Mouse (Mus musculus): ENCODE data around the gene Lix1l. TPM values are rescaled to one million over a fixed set of nuclear protein-coding genes. Genes with fewer than 3 reads are reported as not detected.

Lix1l gene
- polyA plus RNA-seq, 1 experiment from 2014 or later = 4.7 TPM

DNA sequence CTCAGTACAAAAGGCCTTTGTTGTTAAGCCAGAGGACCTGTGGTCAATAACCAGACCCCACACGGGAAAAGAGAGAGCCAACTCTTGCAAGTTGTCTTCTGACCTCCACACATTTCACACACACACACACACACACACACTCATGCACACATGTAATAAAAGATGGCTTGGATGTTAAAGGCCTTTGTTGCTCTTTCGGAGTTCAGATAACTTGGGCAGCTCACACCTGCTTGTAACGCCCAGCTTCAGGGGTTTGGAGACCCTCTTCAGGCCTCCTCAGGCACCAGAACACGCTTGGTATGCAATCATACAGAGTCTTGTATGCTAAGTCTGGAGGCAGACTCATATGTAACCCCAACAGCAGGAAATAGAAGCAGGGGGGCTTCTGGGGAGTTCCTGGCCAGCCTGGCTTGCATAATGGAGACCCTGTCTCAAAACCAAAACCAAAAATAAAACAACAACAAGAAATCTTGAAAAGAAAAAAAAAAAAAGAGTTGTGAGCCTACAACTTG, 21.7 kb upstream of the Lix1l start:
- no peak overlapping the region for H3K27ac ChIP-seq (ENCODE audit: low read length)
- H3K4me2 ChIP-seq (ENCODE audit: low read length) = no peak overlapping the region
- H3K9ac ChIP-seq (ENCODE audit: low read depth, low read length) = no peak overlapping the region
- H3K9me3 ChIP-seq (replicated peaks; ENCODE audit: control insufficient read depth, low read length, poor library complexity, severe bottlenecking) = no peaks in the 10 kb centered on the region
- 72% methylated on average over 4 of the region's 4 CpGs for whole genome bisulfite sequencing
- H3K4me1 ChIP-seq (ENCODE audit: control insufficient read depth, insufficient read depth, low read length) = peaks cover 7% of the 10 kb centered on the region
- ATAC-seq = no peak
- no peaks in the 10 kb centered on the region for H3K36me3 ChIP-seq (ENCODE audit: control insufficient read depth, insufficient read depth, low read length)
- 0 out of 2 replicates have a peak, but pooled peaks cover 2% of the 10 kb centered on the region for H3K27me3 ChIP-seq (ENCODE audit: control insufficient read depth, insufficient read depth, low read depth, low read length)
- H3K4me3 ChIP-seq (ENCODE audit: low read depth, low read length) = no peak overlapping the region

DNA sequence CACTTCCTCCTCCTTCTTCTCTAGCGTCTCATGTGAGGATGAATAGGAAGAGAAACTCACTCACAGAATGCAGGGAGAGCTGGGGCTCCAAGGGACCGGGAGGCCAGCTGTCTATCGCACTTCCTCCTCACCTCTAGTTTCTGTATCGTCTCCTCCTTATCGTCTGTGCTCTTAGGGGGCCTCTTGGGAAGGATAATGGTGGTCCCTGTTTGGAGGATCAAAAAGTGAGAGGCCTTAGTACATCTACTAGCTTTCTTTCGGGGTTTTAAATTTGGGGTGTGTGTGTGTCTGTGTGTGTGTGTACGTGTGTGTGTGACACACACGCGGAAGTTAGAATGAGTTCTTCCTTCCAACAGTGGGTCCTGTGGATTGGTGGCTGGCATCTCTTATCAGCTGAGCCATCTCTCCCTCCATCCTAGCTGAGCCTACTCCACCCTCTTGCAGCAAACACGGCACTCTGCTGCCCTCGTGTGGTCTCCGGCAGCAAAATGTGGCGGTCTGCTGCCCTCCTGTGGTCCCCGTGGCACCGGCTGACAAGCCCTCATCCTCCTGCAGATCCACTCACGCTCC, 21.0 kb upstream of the Lix1l start:
- peak; percentile 74 for ATAC-seq
- 12% methylated on average over 16 of the region's 16 CpGs for WGBS
- H3K27ac ChIP-seq (ENCODE audit: low read length) = peak overlapping the region; percentile 65; the same call in 1 of the 2 replicates

GRCm38 (mm10) chr3:96581141-96581540, 19.8 kb upstream of the Lix1l start:
- Histone ChIP-seq H3K4me1 (ENCODE audit: control insufficient read depth, insufficient read depth, low read length) (peaks cover 7% of the 10 kb centered on the region), H3K27me3 (ENCODE audit: control insufficient read depth, insufficient read depth, low read depth, low read length) (0 out of 2 replicates have a peak, but pooled peaks cover 2% of the 10 kb centered on the region), H3K9ac (ENCODE audit: low read depth, low read length) (no peak overlapping the region; the same call in 1 of the 2 replicates), H3K4me3 (ENCODE audit: low read depth, low read length) (no peak overlapping the region), H3K4me2 (ENCODE audit: low read length) (no peak overlapping the region; the same call in 1 of the 2 replicates), H3K27ac (ENCODE audit: low read length) (no peak overlapping the region), H3K36me3 (ENCODE audit: control insufficient read depth, insufficient read depth, low read length) (no peaks in the 10 kb centered on the region), H3K9me3 (replicated peaks; ENCODE audit: control insufficient read depth, low read length, poor library complexity, severe bottlenecking) (no peaks in the 10 kb centered on the region)
- 50% methylated on average over 6 of the region's 6 CpGs for WGBS
- no peak for ATAC-seq

More for the DNA sequence above, 21.0 kb upstream of the Lix1l start:
- Histone ChIP-seq H3K4me1 (ENCODE audit: control insufficient read depth, insufficient read depth, low read length) (peaks cover 7% of the 10 kb centered on the region), H3K9ac (ENCODE audit: low read depth, low read length) (peak overlapping the region; percentile 69), H3K9me3 (replicated peaks; ENCODE audit: control insufficient read depth, low read length, poor library complexity, severe bottlenecking) (no peaks in the 10 kb centered on the region), H3K4me3 (ENCODE audit: low read depth, low read length) (peak overlapping the region; percentile 40), H3K4me2 (ENCODE audit: low read length) (peak overlapping the region; percentile 68), H3K27me3 (ENCODE audit: control insufficient read depth, insufficient read depth, low read depth, low read length) (0 out of 2 replicates have a peak, but pooled peaks cover 2% of the 10 kb centered on the region), H3K36me3 (ENCODE audit: control insufficient read depth, insufficient read depth, low read length) (no peaks in the 10 kb centered on the region)

DNA sequence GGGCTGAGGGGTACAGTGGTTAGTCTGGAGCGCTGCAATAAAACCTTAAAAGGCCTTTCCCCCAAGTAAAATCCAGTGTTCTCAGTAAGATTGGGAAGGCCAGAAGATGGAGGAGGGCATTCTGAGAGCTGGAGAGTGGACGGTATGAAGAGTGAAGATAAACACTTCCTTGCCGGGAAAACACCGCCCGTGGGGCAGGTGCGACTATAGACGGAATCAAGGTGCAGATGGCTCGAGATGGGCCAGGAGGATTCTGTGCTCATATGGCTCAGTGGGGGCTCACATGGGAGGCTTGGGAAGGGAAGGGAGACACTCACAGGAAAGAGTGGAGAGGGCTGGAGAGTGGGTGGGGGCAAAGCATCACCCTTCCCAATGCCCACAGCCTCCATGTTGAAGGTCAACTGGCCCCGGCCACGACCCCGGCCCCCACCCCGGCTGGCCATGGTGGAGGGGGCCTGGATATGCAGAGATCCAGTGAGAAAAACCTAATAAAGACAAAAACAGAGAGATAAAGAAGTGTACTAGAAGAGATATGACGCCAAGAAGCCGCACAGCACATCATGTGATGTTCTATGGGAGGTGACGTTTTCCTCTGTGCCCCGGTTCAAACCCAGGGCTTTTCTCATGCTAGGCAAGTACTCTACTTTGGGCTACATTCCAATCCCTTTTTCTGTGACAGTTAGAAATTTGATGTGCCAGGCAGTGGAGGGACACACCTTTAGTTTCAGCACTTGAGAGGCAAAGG, 19.0 kb upstream of the Lix1l start:
- Histone ChIP-seq H3K4me1 (ENCODE audit: control insufficient read depth, insufficient read depth, low read length) (peaks cover 7% of the 10 kb centered on the region), H3K4me3 (ENCODE audit: low read depth, low read length) (no peak overlapping the region)
- no peak for ATAC-seq

GRCm38 (mm10) chr3:96583386-96583785, 17.6 kb upstream of the Lix1l start:
- Histone ChIP-seq H3K9me3 (replicated peaks; ENCODE audit: control insufficient read depth, low read length, poor library complexity, severe bottlenecking) (no peaks in the 10 kb centered on the region), H3K4me3 (ENCODE audit: low read depth, low read length) (no peak overlapping the region), H3K36me3 (ENCODE audit: control insufficient read depth, insufficient read depth, low read length) (no peaks in the 10 kb centered on the region), H3K27me3 (ENCODE audit: control insufficient read depth, insufficient read depth, low read depth, low read length) (0 out of 2 replicates have a peak, but pooled peaks cover 2% of the 10 kb centered on the region), H3K4me1 (ENCODE audit: control insufficient read depth, insufficient read depth, low read length) (peaks cover 7% of the 10 kb centered on the region), H3K27ac (ENCODE audit: low read length) (no peak overlapping the region), H3K9ac (ENCODE audit: low read depth, low read length) (no peak overlapping the region), H3K4me2 (ENCODE audit: low read length) (no peak overlapping the region)
- ATAC-seq = no peak
- WGBS = 94% methylated on average over 5 of the region's 5 CpGs

More for the DNA sequence above, 19.0 kb upstream of the Lix1l start:
- Histone ChIP-seq H3K9ac (ENCODE audit: low read depth, low read length) (no peak overlapping the region), H3K36me3 (ENCODE audit: control insufficient read depth, insufficient read depth, low read length) (no peaks in the 10 kb centered on the region), H3K27ac (ENCODE audit: low read length) (no peak overlapping the region), H3K27me3 (ENCODE audit: control insufficient read depth, insufficient read depth, low read depth, low read length) (0 out of 2 replicates have a peak, but pooled peaks cover 2% of the 10 kb centered on the region), H3K9me3 (replicated peaks; ENCODE audit: control insufficient read depth, low read length, poor library complexity, severe bottlenecking) (no peaks in the 10 kb centered on the region), H3K4me2 (ENCODE audit: low read length) (no peak overlapping the region)
- 86% methylated on average over 16 of the region's 16 CpGs for WGBS

- no peaks in the 10 kb centered on the region for H3K9me3 ChIP-seq (replicated peaks; ENCODE audit: control insufficient read depth, low read length, poor library complexity, severe bottlenecking)
- no peaks in the 10 kb centered on the region for H3K27me3 ChIP-seq (ENCODE audit: control insufficient read depth, insufficient read depth, low read depth, low read length)
- H3K4me3 ChIP-seq (ENCODE audit: low read depth, low read length) = no peak overlapping the region
- H3K4me1 ChIP-seq (ENCODE audit: control insufficient read depth, insufficient read depth, low read length) = peaks cover 20% of the 10 kb centered on the region
- no peak overlapping the region for H3K27ac ChIP-seq (ENCODE audit: low read length)
- WGBS = 83% methylated on average over 4 of the region's 4 CpGs
- no peak overlapping the region for H3K4me2 ChIP-seq (ENCODE audit: low read length)
- ATAC-seq = no peak
- H3K36me3 ChIP-seq (ENCODE audit: control insufficient read depth, insufficient read depth, low read length) = no peaks in the 10 kb centered on the region
- no peak overlapping the region for H3K9ac ChIP-seq (ENCODE audit: low read depth, low read length)
Observed at GRCm38 (mm10) chr3:96590657-96591056, 10.3 kb upstream of the Lix1l start.

DNA sequence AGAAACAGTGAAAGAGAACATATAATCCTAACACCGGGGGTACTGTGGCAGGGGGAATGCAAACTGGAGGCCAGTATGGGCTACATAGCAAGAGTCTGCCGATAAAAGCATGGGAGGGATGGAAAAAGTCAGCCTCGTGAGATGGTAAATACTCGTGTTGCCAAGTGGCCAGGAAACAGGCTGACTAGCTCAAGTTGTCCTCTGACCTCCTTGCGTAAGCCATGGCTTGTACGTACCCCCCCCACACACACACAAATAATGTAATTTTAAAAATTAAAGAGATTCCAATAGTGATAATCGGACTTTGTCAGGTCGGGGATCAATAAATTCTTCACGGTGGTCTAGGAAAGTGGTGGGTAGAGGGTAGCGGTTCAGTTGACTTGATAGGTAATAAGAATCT, 7.6 kb upstream of the Lix1l start:
- WGBS = 1% methylated on average over 10 of the region's 10 CpGs
- no peak for ATAC-seq

DNA sequence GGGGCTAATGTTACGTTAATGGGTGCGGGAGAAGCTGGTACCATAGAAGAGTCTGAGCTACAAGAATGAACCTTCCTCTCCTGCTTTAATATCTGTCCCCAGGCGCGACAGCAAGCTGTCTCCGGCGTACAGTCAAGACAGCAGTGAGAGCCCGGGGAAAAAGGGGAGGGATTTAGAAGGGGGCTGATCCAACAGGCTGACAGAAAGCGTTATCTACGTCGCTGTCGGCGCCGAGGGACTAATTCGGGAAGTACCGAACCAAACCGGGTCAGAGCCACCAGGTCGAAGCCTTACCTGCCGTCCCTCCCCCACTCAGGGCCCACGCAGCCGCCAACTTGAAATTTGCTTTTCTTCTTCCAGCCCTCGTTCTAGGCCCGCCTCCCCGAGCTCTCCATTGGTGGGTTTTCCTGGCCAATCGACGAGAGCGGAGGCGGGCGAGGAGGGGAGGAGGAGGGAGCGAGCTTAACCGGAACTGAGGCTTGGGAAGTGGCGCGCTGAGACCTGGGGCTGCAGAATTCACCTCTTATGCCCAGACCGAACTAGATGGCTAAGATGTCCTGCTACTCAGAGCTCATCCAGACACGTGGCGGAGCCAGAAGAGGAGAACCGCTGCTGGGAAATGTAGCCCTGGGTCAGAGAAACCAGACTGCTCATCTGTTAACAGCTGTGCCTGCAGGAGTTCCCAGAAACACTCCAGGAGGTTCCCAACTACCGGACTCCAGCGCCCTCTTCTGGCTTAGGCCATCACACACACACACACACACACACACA, 7.0 kb upstream of the Lix1l start, which contains the start of gene Polr3gl:
Gene Polr3gl (minus strand): TSS at position 392 of the 771 bp plus-strand sequence.
- no peaks in the 10 kb centered on the region for H3K36me3 ChIP-seq (ENCODE audit: control insufficient read depth, insufficient read depth, low read length)
- H3K4me2 ChIP-seq (ENCODE audit: low read length) = peak within 1 kb of the TSS; percentile 95
- peak within 1 kb of the TSS; percentile 83 for H3K27ac ChIP-seq (ENCODE audit: low read length)
- 0% methylated on average over 36 of the region's 38 CpGs for WGBS
- no peaks in the 10 kb centered on the region for H3K27me3 ChIP-seq (ENCODE audit: control insufficient read depth, insufficient read depth, low read depth, low read length)
- H3K9me3 ChIP-seq (replicated peaks; ENCODE audit: control insufficient read depth, low read length, poor library complexity, severe bottlenecking) = no peaks in the 10 kb centered on the region
- H3K9ac ChIP-seq (ENCODE audit: low read depth, low read length) = peak within 1 kb of the TSS; percentile 78
- H3K4me1 ChIP-seq (ENCODE audit: control insufficient read depth, insufficient read depth, low read length) = peaks cover 39% of the 10 kb centered on the region
- H3K4me3 ChIP-seq (ENCODE audit: low read depth, low read length) = peak within 1 kb of the TSS; percentile 68
- ATAC-seq = peak; percentile 86

More for the DNA sequence above, 7.6 kb upstream of the Lix1l start:
- Histone ChIP-seq H3K27ac (ENCODE audit: low read length) (peak overlapping the region; percentile 83), H3K4me1 (ENCODE audit: control insufficient read depth, insufficient read depth, low read length) (peaks cover 33% of the 10 kb centered on the region), H3K9me3 (replicated peaks; ENCODE audit: control insufficient read depth, low read length, poor library complexity, severe bottlenecking) (no peaks in the 10 kb centered on the region), H3K4me2 (ENCODE audit: low read length) (peak overlapping the region; percentile 95), H3K27me3 (ENCODE audit: control insufficient read depth, insufficient read depth, low read depth, low read length) (no peaks in the 10 kb centered on the region), H3K4me3 (ENCODE audit: low read depth, low read length) (peak overlapping the region; percentile 68), H3K36me3 (ENCODE audit: control insufficient read depth, insufficient read depth, low read length) (no peaks in the 10 kb centered on the region), H3K9ac (ENCODE audit: low read depth, low read length) (peak overlapping the region; percentile 78)
